Mouse (Mus musculus) kidney, adult 2 months (tissue): ENCODE measurements around the gene Urad.

Experiments
- CTCF ChIP-seq: fragments of 200-500 bp; conservative IDR thresholded peaks from 2 replicates; pipeline ENCODE4 v1.5.1; 2011; ENCODE audit warnings: low read depth, mild to moderate bottlenecking, control low read depth, low read length, moderate library complexity, mixed read lengths; ENCODE audit not compliant: insufficient read depth, insufficient read length
- POLR2A ChIP-seq: fragments of 200-500 bp; IDR thresholded peaks from one replicate; pipeline ENCODE4 v1.6.1; 2011; ENCODE audit warnings: low read depth, low read length, control low read depth

DNA sequence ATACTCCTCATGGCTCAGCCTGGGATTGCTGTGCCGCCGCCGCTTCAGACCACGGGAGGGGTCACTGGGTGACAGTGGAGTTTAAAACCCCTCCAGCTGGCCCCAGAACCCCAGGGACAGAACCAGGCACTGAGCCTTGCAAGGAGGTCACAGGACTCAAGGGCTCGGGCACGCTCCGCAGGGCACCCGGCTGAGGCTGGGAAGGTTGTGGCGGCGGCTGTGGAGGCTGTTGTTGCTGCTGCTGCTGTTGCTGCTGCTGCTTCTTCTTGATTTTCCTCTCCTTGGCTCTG is 20.5 kb downstream of the Urad start:
- TF ChIP-seq CTCF (no peak), POLR2A (no peak)
